Mouse (Mus musculus): Measurements from ENCODE around the gene Tpsb2. TPM values are rescaled to one million over a fixed set of nuclear protein-coding genes. Genes with fewer than 3 reads are reported as not detected.

Gene Tpsb2
- polyA plus RNA-seq (2012; ENCODE audit: low replicate concordance), result 2.0 and 20.1 TPM in 2 replicates

DNA sequence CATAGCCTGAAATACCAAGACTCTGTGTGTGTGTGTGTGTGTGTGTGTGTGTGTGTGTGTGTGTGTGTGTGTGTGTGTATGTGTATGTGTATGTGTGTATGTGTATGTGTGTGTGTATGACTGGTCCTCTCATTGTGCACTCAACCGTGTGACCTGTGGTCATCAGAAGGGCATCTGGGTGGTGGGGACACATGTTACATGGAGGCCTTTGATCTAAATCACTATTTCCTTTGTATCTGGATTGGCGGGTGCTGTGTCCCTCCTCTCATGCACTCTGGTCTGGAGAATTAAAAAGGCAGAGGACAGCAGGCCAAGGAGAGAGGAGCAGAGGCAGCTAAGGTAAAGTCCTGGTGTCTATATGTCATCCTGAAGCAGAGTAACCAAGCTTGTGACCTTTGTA is at the start of gene Tpsb2:
Gene Tpsb2, plus strand, starts transcription at position 301 of the 400 bp plus-strand sequence.

DNA sequence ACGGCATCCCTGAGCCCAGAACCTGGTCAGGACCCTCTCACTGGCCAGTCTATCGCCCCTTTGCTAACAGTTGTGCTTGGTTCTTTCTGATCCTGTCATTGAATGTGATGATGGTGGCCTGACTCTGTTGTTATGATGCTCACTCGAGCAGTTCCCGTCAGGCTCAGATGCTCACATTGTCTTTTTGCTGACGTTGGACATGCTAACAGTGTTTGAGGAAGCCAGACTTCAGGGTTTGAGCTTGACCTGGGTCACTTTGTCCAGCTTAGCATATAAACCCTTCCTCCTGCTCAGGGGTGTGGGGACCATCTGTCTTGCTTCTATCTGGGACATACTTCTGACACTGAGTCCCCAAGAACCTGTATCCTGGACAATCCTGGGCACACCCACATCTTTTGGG is 47.8 kb upstream of the Tpsb2 start, which contains the start of gene Prss29:
Gene Prss29, plus strand, starts transcription at position 301 of the 400 bp plus-strand sequence.

DNA sequence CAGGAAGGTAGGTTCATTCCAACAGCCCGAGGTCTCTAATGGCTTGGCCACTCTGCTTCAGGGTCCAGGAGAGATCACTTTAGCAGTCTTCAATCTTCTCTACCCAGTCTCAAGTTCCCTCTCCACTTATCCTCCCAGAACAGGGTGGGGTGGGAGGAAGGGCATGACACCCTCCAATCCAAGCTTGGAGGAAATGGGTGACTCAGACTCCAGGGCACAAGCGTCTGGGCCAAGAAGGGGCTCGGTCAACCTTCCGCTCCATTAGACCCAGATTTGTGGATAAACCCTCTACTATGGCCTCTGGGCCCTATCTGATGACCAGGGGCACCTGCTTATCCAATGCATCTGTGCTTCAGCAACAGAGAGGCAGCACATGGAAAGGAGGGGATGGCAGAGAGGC is 20.6 kb upstream of the Tpsb2 start, which contains the start of gene Tpsab1:
Gene Tpsab1, minus strand, starts transcription at position 101 of the 400 bp plus-strand sequence.

DNA sequence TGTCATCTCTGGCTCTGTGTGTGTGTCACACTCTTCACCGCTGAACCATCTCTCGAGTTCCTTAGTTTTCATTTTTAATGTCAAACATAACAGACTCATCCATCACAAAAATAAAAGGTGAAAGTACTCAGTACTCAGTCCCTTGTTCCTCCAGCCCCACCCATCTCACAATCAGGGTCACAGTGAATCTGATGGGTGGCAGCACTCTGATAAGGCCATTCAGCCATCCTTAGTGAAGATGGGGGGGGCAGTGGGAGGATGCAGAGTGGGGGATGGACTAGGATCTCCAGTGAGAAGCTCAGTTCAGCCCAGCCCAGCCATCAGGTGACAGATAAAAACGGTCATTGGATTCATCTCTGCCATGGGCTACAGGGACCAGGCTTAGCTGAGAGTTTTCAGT is 2.9 kb downstream of the Tpsb2 start, which contains the start of gene Tpsg1:
Gene Tpsg1, plus strand, starts transcription at position 301 of the 400 bp plus-strand sequence.

Other genes starting within 250 kb of the Tpsb2 start
- gene Ptx4, start 245.5 kb upstream of the Tpsb2 start, polyA plus RNA-seq (2012; ENCODE audit: low replicate concordance), result not detected in 2 replicates
- 26.3 and 36.9 TPM in 2 replicates for gene Clcn7, start 232.9 kb upstream of the Tpsb2 start, polyA plus RNA-seq (2012; ENCODE audit: low replicate concordance)
- not detected in 2 replicates for gene Ccdc154, start 203.8 kb upstream of the Tpsb2 start, polyA plus RNA-seq (2012; ENCODE audit: low replicate concordance)
- gene Gm38655, start 190.8 kb upstream of the Tpsb2 start, polyA plus RNA-seq (2012; ENCODE audit: low replicate concordance), result not detected in 2 replicates
- gene BC003965, start 181.8 kb upstream of the Tpsb2 start, polyA plus RNA-seq (2012; ENCODE audit: low replicate concordance), result 19.1 and 36.7 TPM in 2 replicates
- gene Unkl, start 177.9 kb upstream of the Tpsb2 start, polyA plus RNA-seq (2012; ENCODE audit: low replicate concordance), result 79.2 and 79.9 TPM in 2 replicates
- gene Gnptg, start 126.2 kb upstream of the Tpsb2 start, polyA plus RNA-seq (2012; ENCODE audit: low replicate concordance), result 9.7 and 21.5 TPM in 2 replicates
- gene Tsr3, start 126.1 kb upstream of the Tpsb2 start, polyA plus RNA-seq (2012; ENCODE audit: low replicate concordance), result 11.0 and 15.2 TPM in 2 replicates
- gene Baiap3, start 109.9 kb upstream of the Tpsb2 start, polyA plus RNA-seq (2012; ENCODE audit: low replicate concordance), result 0.90 and 3.3 TPM in 2 replicates
- gene Ube2i, start 91.7 kb upstream of the Tpsb2 start, polyA plus RNA-seq (2012; ENCODE audit: low replicate concordance), result 203 and 276 TPM in 2 replicates
- gene Prss34, start 67.9 kb upstream of the Tpsb2 start, polyA plus RNA-seq (2012; ENCODE audit: low replicate concordance), result 1.8 and 2.7 TPM in 2 replicates
- not detected in 2 replicates for gene Prss28, start 57.7 kb upstream of the Tpsb2 start, polyA plus RNA-seq (2012; ENCODE audit: low replicate concordance)
- gene Prss29, start 47.7 kb upstream of the Tpsb2 start, polyA plus RNA-seq (2012; ENCODE audit: low replicate concordance), result 0.65 and 1.5 TPM in 2 replicates
- 0.87 and 3.6 TPM in 2 replicates for gene Tpsab1, start 20.7 kb upstream of the Tpsb2 start, polyA plus RNA-seq (2012; ENCODE audit: low replicate concordance)
- 0.21 TPM in 1 of 2 replicates, not detected in the other for gene Tpsg1, start 3.0 kb downstream of the Tpsb2 start, polyA plus RNA-seq (2012; ENCODE audit: low replicate concordance)
- gene Cacna1h, start 67.5 kb downstream of the Tpsb2 start, polyA plus RNA-seq (2012; ENCODE audit: low replicate concordance), result 6.5 and 17.3 TPM in 2 replicates
- not detected in 2 replicates for gene Tekt4, start 88.3 kb downstream of the Tpsb2 start, polyA plus RNA-seq (2012; ENCODE audit: low replicate concordance)
- 0.12 TPM in 1 of 2 replicates, not detected in the other for gene Sstr5, start 131.0 kb downstream of the Tpsb2 start, polyA plus RNA-seq (2012; ENCODE audit: low replicate concordance)
- 0.10 and 0.16 TPM in 2 replicates for gene Sox8, start 204.4 kb downstream of the Tpsb2 start, polyA plus RNA-seq (2012; ENCODE audit: low replicate concordance)
- 18.7 and 20.7 TPM in 2 replicates for gene Lmf1, start 212.8 kb downstream of the Tpsb2 start, polyA plus RNA-seq (2012; ENCODE audit: low replicate concordance)

Measured in hematopoietic multipotent progenitor cell, adult 10-12 weeks (in vitro differentiated cells).